Mouse (Mus musculus): ENCODE data around the gene Xpo6. TPM values are rescaled to one million over a fixed set of nuclear protein-coding genes. Genes with fewer than 3 reads are reported as not detected.

The Xpo6 gene
- polyA plus RNA-seq, 1 experiment from 2014 or later = 20.8 TPM

DNA sequence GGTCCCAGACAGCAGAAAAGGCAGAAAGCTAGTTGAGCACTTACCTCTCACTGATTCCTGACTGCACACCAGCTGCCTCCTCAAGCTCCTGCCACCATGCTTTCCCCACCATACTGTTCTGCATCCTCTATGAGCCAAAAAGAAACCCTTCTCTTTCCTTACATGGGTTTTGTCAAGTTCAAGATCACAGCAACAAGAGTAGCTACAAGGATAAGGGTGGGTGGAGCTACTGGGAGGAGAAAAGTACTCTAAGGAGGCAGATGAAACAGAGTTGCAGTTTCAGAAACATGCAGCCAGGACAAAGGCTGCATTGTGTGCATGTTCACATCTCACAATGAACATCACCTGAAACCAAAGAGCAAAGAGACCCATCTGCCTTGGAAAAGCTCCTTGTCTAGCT lies 18.8 kb downstream of the Xpo6 start:
- DNase-seq (ENCODE audit: low spot score) (no peak), ATAC-seq (no peak)
- Histone ChIP-seq H3K27ac (ENCODE audit: low read length) (no peak overlapping the region), H3K9ac (replicated peaks; ENCODE audit: low read depth) (no peak overlapping the region), H3K36me3 (ENCODE audit: insufficient read depth, low read length) (no peaks in the 10 kb centered on the region), H3K4me1 (ENCODE audit: insufficient read depth, low read depth, low read length) (peaks cover 5% of the 10 kb centered on the region; the same call in 1 of the 2 replicates), H3K9me3 (ENCODE audit: low read length) (no peaks in the 10 kb centered on the region), H3K27me3 (replicated peaks; ENCODE audit: insufficient read depth, low read length) (no peaks in the 10 kb centered on the region), H3K4me3 (ENCODE audit: low read depth, low read length) (no peak overlapping the region), H3K4me2 (replicated peaks; ENCODE audit: low read depth, low read length) (no peak overlapping the region)
- no peak for TF ChIP-seq CTCF (IDR thresholded peaks at IDR 0.05)
- no peak for TF ChIP-seq EP300 (IDR thresholded peaks at IDR 0.05)

DNA sequence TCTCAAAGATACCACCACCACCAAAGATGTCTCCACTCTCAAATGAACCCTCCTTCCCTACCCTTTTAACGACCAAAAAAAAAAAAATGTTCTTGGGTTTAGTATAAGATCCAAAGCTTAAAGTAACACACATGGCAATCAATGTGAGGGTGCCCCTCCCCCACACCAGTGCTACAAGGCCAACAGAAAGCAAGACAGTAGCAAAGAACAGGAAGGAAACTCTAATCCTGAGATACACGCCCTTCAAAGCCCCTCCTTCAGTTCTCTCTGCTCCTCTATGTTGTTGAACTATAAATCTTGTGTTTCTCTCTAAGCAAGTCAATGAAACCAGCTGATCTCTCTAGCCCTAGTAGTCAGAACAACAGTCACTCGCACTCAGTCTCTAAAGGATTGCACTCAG lies 19.3 kb downstream of the Xpo6 start:
- H3K27me3 ChIP-seq (replicated peaks; ENCODE audit: insufficient read depth, low read length) = no peaks in the 10 kb centered on the region
- no peak overlapping the region for H3K4me3 ChIP-seq (ENCODE audit: low read depth, low read length)
- 53% methylated on average over 3 of the region's 3 CpGs for WGBS
- no peaks in the 10 kb centered on the region for H3K9me3 ChIP-seq (ENCODE audit: low read length)
- no peaks in the 10 kb centered on the region for H3K36me3 ChIP-seq (ENCODE audit: insufficient read depth, low read length)
- ATAC-seq (no peak), DNase-seq (ENCODE audit: low spot score) (peak; percentile 45)
- H3K9ac ChIP-seq (replicated peaks; ENCODE audit: low read depth) = no peak overlapping the region
- no peak overlapping the region for H3K4me2 ChIP-seq (replicated peaks; ENCODE audit: low read depth, low read length)
- peaks cover 5% of the 10 kb centered on the region; the same call in 1 of the 2 replicates for H3K4me1 ChIP-seq (ENCODE audit: insufficient read depth, low read depth, low read length)
- no peak for TF ChIP-seq EP300 (IDR thresholded peaks at IDR 0.05)
- no peak for TF ChIP-seq CTCF (IDR thresholded peaks at IDR 0.05)
- no peak overlapping the region for H3K27ac ChIP-seq (ENCODE audit: low read length)

DNA sequence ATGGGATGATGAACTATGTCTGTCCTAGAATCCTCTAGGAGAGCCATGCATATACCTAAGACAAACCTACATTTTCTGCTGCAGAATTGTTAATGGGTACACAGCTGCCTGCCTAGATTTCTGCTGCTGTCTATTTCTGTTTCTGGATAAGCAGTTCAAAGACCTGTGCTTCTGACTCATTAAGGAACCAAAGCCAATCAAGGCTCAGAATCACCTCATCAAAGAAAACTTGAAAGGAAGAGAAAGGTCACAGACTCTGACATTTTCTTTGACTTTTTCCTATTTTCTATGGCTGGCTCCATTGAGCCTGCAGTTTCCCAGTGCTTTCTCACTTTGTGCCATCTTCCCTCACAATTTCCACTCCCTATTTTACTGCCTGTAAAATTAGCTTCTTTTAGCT lies 21.5 kb downstream of the Xpo6 start:
- Histone ChIP-seq H3K36me3 (ENCODE audit: insufficient read depth, low read length) (no peaks in the 10 kb centered on the region), H3K4me2 (replicated peaks; ENCODE audit: low read depth, low read length) (no peak overlapping the region), H3K27me3 (replicated peaks; ENCODE audit: insufficient read depth, low read length) (no peaks in the 10 kb centered on the region), H3K9me3 (ENCODE audit: low read length) (no peaks in the 10 kb centered on the region), H3K27ac (ENCODE audit: low read length) (no peak overlapping the region), H3K4me3 (ENCODE audit: low read depth, low read length) (no peak overlapping the region), H3K9ac (replicated peaks; ENCODE audit: low read depth) (no peak overlapping the region), H3K4me1 (ENCODE audit: insufficient read depth, low read depth, low read length) (peaks cover 5% of the 10 kb centered on the region; the same call in 1 of the 2 replicates)
- TF ChIP-seq CTCF (IDR thresholded peaks at IDR 0.05) = no peak
- TF ChIP-seq EP300 (IDR thresholded peaks at IDR 0.05) = no peak
- no peak for ATAC-seq
- DNase-seq (ENCODE audit: low spot score) = no peak

DNA sequence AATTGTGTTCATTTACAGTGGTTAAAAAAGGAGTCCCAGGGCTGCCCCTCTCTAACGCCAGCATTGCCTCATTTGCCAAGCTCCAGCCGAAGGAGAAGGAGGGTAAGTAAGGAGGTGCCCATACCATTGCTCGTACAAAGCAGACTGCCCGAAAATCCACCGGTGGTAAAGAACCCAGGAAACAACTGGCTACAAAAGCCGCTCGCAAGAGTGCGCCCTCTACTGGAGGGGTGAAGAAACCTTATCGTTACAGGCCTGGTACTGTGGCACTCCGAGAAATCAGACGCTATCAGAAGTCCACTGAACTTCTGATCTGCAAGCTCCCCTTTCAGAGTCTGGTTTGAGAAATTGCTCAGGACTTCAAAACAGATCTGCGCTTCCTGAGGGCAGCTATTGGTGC lies 24.3 kb downstream of the Xpo6 start:
- Histone ChIP-seq H3K9me3 (ENCODE audit: low read length) (no peaks in the 10 kb centered on the region), H3K27ac (ENCODE audit: low read length) (no peak overlapping the region), H3K4me2 (replicated peaks; ENCODE audit: low read depth, low read length) (no peak overlapping the region), H3K4me1 (ENCODE audit: insufficient read depth, low read depth, low read length) (0 out of 2 replicates have a peak, but pooled peaks cover 4% of the 10 kb centered on the region), H3K27me3 (replicated peaks; ENCODE audit: insufficient read depth, low read length) (no peaks in the 10 kb centered on the region), H3K36me3 (ENCODE audit: insufficient read depth, low read length) (no peaks in the 10 kb centered on the region), H3K9ac (replicated peaks; ENCODE audit: low read depth) (no peak overlapping the region), H3K4me3 (ENCODE audit: low read depth, low read length) (no peak overlapping the region)
- no peak for ATAC-seq
- TF ChIP-seq EP300 (IDR thresholded peaks at IDR 0.05) = no peak
- peak; percentile 20; the same call in 1 of the 2 replicates for TF ChIP-seq CTCF (IDR thresholded peaks at IDR 0.05)
- no peak for DNase-seq (ENCODE audit: low spot score)
- whole genome bisulfite sequencing = 92% methylated on average over 12 of the region's 12 CpGs

DNA sequence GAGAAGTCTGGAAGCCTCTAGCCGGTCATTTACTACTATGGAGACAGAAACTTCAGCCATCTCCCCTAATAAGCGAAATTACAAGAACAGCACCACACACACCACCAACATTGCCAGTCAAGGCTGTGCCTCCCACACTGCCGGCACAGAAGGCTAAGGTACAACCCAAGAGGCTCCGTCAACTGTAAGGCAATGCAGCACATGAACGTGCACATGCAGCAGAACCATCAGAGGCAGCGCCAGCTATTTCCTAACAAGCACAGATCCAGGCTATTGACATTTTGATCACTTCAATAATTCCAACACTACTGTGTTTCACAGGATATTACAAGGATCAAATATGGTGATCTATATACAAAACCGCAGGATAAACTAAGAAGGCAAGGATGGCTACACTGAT lies 24.8 kb downstream of the Xpo6 start:
- H3K27ac ChIP-seq (ENCODE audit: low read length) = no peak overlapping the region
- no peaks in the 10 kb centered on the region for H3K36me3 ChIP-seq (ENCODE audit: insufficient read depth, low read length)
- no peak overlapping the region for H3K4me2 ChIP-seq (replicated peaks; ENCODE audit: low read depth, low read length)
- 0 out of 2 replicates have a peak, but pooled peaks cover 3% of the 10 kb centered on the region for H3K4me1 ChIP-seq (ENCODE audit: insufficient read depth, low read depth, low read length)
- no peak overlapping the region for H3K9ac ChIP-seq (replicated peaks; ENCODE audit: low read depth)
- no peak overlapping the region for H3K4me3 ChIP-seq (ENCODE audit: low read depth, low read length)
- ATAC-seq (no peak), DNase-seq (ENCODE audit: low spot score) (no peak)
- H3K9me3 ChIP-seq (ENCODE audit: low read length) = no peaks in the 10 kb centered on the region
- H3K27me3 ChIP-seq (replicated peaks; ENCODE audit: insufficient read depth, low read length) = no peaks in the 10 kb centered on the region
- 85% methylated on average over 7 of the region's 7 CpGs for WGBS
- TF ChIP-seq CTCF (IDR thresholded peaks at IDR 0.05) (no peak), EP300 (IDR thresholded peaks at IDR 0.05) (no peak)

DNA sequence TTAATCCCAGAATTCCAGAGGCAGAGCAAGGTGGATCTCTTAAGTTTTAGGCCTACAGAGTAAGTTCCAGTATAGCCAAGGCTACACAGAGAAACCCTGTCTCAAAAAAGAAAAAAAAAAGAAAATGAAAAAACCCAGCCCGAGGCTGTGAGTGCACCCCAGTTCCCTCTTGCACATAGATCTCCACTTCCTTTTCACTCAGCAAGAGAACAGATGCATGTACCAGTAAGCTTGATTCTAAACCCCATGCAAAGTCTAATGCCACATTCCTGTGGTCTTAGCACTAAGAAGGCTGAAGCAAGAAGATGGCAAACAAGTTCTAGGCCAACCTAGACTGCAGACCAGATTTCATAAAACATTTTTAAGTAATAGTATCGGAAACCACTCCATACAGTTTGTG lies 25.4 kb downstream of the Xpo6 start:
- H3K9me3 ChIP-seq (ENCODE audit: low read length) = no peaks in the 10 kb centered on the region
- no peak overlapping the region for H3K4me3 ChIP-seq (ENCODE audit: low read depth, low read length)
- no peak for TF ChIP-seq EP300 (IDR thresholded peaks at IDR 0.05)
- TF ChIP-seq CTCF (IDR thresholded peaks at IDR 0.05) = no peak
- ATAC-seq = no peak
- 78% methylated on average over 2 of the region's 2 CpGs for WGBS
- H3K27ac ChIP-seq (ENCODE audit: low read length) = no peak overlapping the region
- no peak overlapping the region for H3K9ac ChIP-seq (replicated peaks; ENCODE audit: low read depth)
- DNase-seq (ENCODE audit: low spot score) = no peak
- no peak overlapping the region for H3K4me2 ChIP-seq (replicated peaks; ENCODE audit: low read depth, low read length)
- H3K36me3 ChIP-seq (ENCODE audit: insufficient read depth, low read length) = no peaks in the 10 kb centered on the region
- H3K27me3 ChIP-seq (replicated peaks; ENCODE audit: insufficient read depth, low read length) = no peaks in the 10 kb centered on the region
- 0 out of 2 replicates have a peak, but pooled peaks cover 3% of the 10 kb centered on the region for H3K4me1 ChIP-seq (ENCODE audit: insufficient read depth, low read depth, low read length)

DNA sequence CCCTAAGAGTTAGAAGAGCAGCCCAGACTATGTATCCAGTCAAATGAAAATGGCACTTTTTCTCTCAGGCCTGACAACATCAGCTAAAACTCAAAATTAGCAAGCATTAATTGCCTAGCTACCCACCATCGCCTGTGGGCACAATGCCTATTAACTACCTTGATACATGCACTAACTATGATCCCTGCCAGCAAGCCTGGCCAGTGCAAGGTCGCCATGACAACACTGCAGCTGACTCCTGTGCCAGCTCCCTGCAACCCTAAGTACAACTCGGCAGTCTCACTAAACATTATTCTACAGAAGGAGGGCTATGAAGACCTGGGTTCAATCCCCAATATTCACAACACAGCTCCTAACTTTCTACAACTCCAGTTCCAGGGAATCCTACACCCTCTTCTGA lies 28.3 kb downstream of the Xpo6 start:
- DNase-seq (ENCODE audit: low spot score) (no peak), ATAC-seq (no peak)
- H3K27me3 ChIP-seq (replicated peaks; ENCODE audit: insufficient read depth, low read length) = no peaks in the 10 kb centered on the region
- no peaks in the 10 kb centered on the region for H3K9me3 ChIP-seq (ENCODE audit: low read length)
- TF ChIP-seq EP300 (IDR thresholded peaks at IDR 0.05) (no peak), CTCF (IDR thresholded peaks at IDR 0.05) (no peak)
- no peaks in the 10 kb centered on the region for H3K36me3 ChIP-seq (ENCODE audit: insufficient read depth, low read length)
- no peak overlapping the region for H3K4me3 ChIP-seq (ENCODE audit: low read depth, low read length)
- no peak overlapping the region for H3K4me2 ChIP-seq (replicated peaks; ENCODE audit: low read depth, low read length)
- H3K4me1 ChIP-seq (ENCODE audit: insufficient read depth, low read depth, low read length) = 0 out of 2 replicates have a peak, but pooled peaks cover 1% of the 10 kb centered on the region
- H3K9ac ChIP-seq (replicated peaks; ENCODE audit: low read depth) = no peak overlapping the region
- H3K27ac ChIP-seq (ENCODE audit: low read length) = no peak overlapping the region
- 73% methylated on average over 3 of the region's 3 CpGs for WGBS

All from lung, postnatal 0 days (tissue).